Mouse (Mus musculus): ENCODE results near the gene Schip1.

GRCm38 (mm10) chr3:68660538-68660937 lies 595.9 kb downstream of the Schip1 start:
- TF ChIP-seq CTCF (IDR thresholded peaks at IDR 0.05; ENCODE audit: control insufficient read depth, insufficient read depth, low read length) (no peak), POLR2A (IDR thresholded peaks at IDR 0.05; ENCODE audit: borderline replicate concordance, control insufficient read depth, low read depth, low read length) (no peak)

Measured in bone marrow, adult 2 months (tissue).